Mouse (Mus musculus): ENCODE data around the gene Sumf1.
A peak's percentile ranks its signal among the peaks of the same experiment; 100 is the strongest.

Gene Sumf1

GRCm38 (mm10) chr6:108095445-108095844, 89.9 kb downstream of the Sumf1 start:
- no peak for DNase-seq (ENCODE audit: low read depth in 2 of 2, low spot score in 2 of 2)

GRCm38 (mm10) chr6:108093449-108093848, 91.9 kb downstream of the Sumf1 start:
- no peak for DNase-seq (ENCODE audit: low read depth in 2 of 2, low spot score in 2 of 2)

- DNase-seq (ENCODE audit: low read depth in 2 of 2, low spot score in 2 of 2), result no peak
Measured at GRCm38 (mm10) chr6:108092646-108093045, 92.7 kb downstream of the Sumf1 start.

GRCm38 (mm10) chr6:108091296-108091695, 94.1 kb downstream of the Sumf1 start:
- no peak for DNase-seq (ENCODE audit: low read depth in 2 of 2, low spot score in 2 of 2)

GRCm38 (mm10) chr6:108075857-108076256, 109.5 kb downstream of the Sumf1 start:
- no peak for DNase-seq (ENCODE audit: low read depth in 2 of 2, low spot score in 2 of 2)

DNA sequence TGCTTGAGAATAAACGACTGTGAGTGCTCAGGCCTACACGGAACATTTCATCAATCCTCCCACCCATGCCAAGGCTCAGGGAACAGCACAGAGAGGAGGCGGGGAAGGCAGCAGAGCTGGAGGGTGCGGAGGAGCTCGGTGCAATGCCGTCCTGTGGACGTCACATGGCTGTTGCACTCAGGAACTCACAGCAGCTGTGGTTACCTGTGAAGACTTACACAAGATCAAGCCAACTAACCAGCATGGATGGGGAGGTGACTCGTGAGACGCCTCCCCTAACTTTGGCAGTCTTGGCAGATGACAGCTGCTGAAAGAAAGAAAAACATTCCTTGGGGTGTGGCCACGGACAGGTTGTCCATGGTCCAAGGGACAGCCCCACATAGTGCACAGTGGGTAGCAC, 110.8 kb downstream of the Sumf1 start:
- DNase-seq (ENCODE audit: low read depth in 2 of 2, low spot score in 2 of 2), result no peak

GRCm38 (mm10) chr6:108073931-108074330, 111.5 kb downstream of the Sumf1 start:
- no peak for DNase-seq (ENCODE audit: low read depth in 2 of 2, low spot score in 2 of 2)

GRCm38 (mm10) chr6:108073071-108073470, 112.3 kb downstream of the Sumf1 start:
- DNase-seq (ENCODE audit: low read depth in 2 of 2, low spot score in 2 of 2), result no peak

DNA sequence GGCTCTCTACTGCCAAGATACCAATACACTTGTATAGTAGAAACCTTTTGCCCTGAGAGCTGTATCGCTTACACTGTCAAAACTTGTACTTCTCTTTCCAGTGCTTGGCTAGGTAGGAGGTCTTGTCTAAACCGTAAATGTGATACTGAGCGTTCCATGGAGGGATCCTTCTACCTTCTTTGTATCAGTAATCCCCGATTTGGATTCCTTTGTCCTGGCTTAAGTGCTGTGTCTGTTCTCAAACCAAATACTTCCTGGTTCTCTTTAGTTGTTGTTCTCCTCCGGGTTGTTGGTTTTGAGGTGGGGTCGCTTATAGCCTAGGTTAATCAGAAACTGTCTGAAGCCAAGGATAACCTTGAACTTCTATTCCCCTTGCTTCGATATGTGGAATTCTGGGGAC, 114.4 kb downstream of the Sumf1 start:
- DNase-seq (ENCODE audit: low read depth in 2 of 2, low spot score in 2 of 2), result no peak

GRCm38 (mm10) chr6:108065583-108065982, 119.8 kb downstream of the Sumf1 start:
- peak; percentile 47 to 68 for DNase-seq (ENCODE audit: low read depth in 2 of 2, low spot score in 2 of 2)

DNA sequence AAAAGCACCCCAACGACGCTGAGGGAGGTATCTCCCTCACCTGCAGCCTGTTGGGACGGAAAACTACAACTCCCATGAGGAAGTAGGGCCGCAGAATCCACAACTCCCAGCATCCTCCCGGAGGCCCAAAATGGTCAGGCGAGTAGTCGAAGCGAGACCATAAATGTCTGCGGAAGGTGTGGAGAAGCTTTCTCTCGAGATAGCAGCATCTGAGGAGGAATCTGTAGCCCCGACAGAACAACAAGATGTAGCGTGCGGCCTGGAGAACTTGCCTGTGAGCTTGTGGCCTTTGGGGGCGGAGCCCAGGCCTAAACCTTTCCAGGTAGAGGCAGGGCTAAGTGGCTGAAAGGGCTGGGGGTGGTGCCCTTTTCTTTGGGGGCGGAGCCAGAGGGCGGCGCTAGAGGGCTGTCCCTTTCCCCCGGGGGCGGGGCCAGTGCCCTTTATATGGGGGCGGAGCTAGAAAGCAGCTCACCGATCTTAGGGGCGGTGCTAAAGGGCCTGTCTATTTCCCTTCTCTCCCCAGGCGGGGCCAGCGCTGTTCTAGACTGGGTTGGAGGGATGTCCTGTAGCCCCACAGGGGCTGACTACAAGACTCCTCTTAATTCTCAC, 120.4 kb downstream of the Sumf1 start, which contains the start of gene Setmar:
Gene Setmar (plus strand): TSS at position 128 of the 609 bp plus-strand sequence.
- peak; percentile 97 to 99 for DNase-seq (ENCODE audit: low read depth in 2 of 2, low spot score in 2 of 2)

- DNase-seq (ENCODE audit: low read depth in 2 of 2, low spot score in 2 of 2), result no peak
Measured at GRCm38 (mm10) chr6:108061121-108061520, 124.3 kb downstream of the Sumf1 start.

DNA sequence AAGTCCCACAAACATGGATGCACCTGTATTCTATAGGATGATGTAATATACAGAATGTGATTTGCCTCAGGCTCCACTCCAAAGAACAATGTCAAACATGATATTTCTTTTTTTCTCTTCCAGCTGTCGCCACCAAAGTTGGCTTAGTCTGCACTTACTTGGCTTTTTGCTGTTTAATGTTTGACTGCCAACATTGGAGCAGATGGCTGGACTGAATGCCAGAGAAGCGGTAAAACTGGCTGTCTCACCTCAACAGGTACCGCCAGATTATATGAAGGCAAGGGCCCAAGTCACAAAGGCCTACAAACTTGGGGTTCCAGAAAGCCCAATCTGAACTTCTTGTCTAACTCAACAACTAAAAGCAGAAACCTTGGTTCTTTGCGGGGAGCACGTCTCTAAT, 127.3 kb downstream of the Sumf1 start:
- DNase-seq (ENCODE audit: low read depth in 2 of 2, low spot score in 2 of 2), result no peak

GRCm38 (mm10) chr6:108057353-108057752, 128.0 kb downstream of the Sumf1 start:
- no peak for DNase-seq (ENCODE audit: low read depth in 2 of 2, low spot score in 2 of 2)
